Mouse (Mus musculus) CH12.LX (cell line): ENCODE data around the gene Serinc1. TPM values are rescaled to one million over a fixed set of nuclear protein-coding genes. Genes with fewer than 3 reads are reported as not detected.

ENCODE experiments used
- DNase-seq: peaks from one replicate; pipeline ENCODE4 v3.0.0-alpha.2; 2013; ENCODE audit errors: extremely low read depth
- H3K27ac ChIP-seq: 2 replicates; pipeline ENCODE4 v1.5.1; 2012; ENCODE audit warnings: low read depth, mild to moderate bottlenecking, control low read depth, moderate library complexity; ENCODE audit not compliant: insufficient read depth
- H3K27me3 ChIP-seq: replicated peaks from 2 replicates; pipeline ENCODE3; 2012; ENCODE audit warnings: inconsistent platforms
- H3K36me3 ChIP-seq, 2 experiments: replicated peaks in 1 of 2; 2 replicates each; pipeline versions ENCODE3 to v1.6.1; 2012; ENCODE audit warnings: inconsistent platforms in 1 of 2, low read length in 1 of 2, mild to moderate bottlenecking in 1 of 2, mixed read lengths in 1 of 2, moderate library complexity in 1 of 2; ENCODE audit not compliant: control insufficient read depth in 1 of 2, insufficient read depth in 1 of 2
- H3K4me1 ChIP-seq, 2 experiments: 2 replicates each; pipeline ENCODE4 v1.6.1; 2012; ENCODE audit warnings: inconsistent platforms in 1 of 2, moderate library complexity in 1 of 2; ENCODE audit not compliant: insufficient read depth in 2 of 2, control insufficient read depth in 1 of 2
- H3K4me2 ChIP-seq: 2 replicates; pipeline ENCODE4 v1.6.1; 2012; ENCODE audit warnings: low read depth, mild to moderate bottlenecking, control low read depth; ENCODE audit not compliant: poor library complexity, insufficient read depth, severe bottlenecking
- H3K4me3 ChIP-seq, 3 experiments: fragments of 150-350 bp in 1 of 3; sonication (generic) in 1 of 3; replicated peaks in 1 of 3; 2 replicates each; pipeline versions ENCODE3 to v1.5.1; 2011 to 2012; ENCODE audit warnings: low read depth in 2 of 3, low read length in 2 of 3, mild to moderate bottlenecking in 2 of 3, moderate library complexity in 2 of 3, control low read depth in 1 of 3, improper control_type of control experiment in 1 of 3, inconsistent platforms in 1 of 3, mixed read lengths in 1 of 3; ENCODE audit not compliant: poor library complexity in 1 of 3
- H3K79me2 ChIP-seq: replicated peaks from 2 replicates; pipeline ENCODE4 v1.6.1; 2012; ENCODE audit warnings: mild to moderate bottlenecking, moderate library complexity; ENCODE audit not compliant: control insufficient read depth, poor library complexity, insufficient read depth, severe bottlenecking; ENCODE audit errors: extremely low read depth
- H3K9ac ChIP-seq: 2 replicates; pipeline ENCODE4 v1.6.1; 2012; ENCODE audit warnings: low read depth, mild to moderate bottlenecking, control low read depth, moderate library complexity; ENCODE audit not compliant: insufficient read depth
- H3K9me3 ChIP-seq: replicated peaks from 2 replicates; pipeline ENCODE3; 2012; ENCODE audit warnings: low read length, inconsistent platforms, mixed read lengths
- BHLHE40 ChIP-seq: IDR thresholded peaks from 2 replicates; pipeline ENCODE4 v1.6.1; 2011; ENCODE audit warnings: mild to moderate bottlenecking, low read depth, low read length, improper control_type of control experiment
- CHD1 ChIP-seq: IDR thresholded peaks from 2 replicates; pipeline ENCODE4 v1.6.1; 2012; ENCODE audit warnings: low read depth, low read length, improper control_type of control experiment, inconsistent platforms
- CHD2 ChIP-seq: IDR thresholded peaks from 2 replicates; pipeline ENCODE4 v1.6.1; 2011; ENCODE audit warnings: low read length, improper control_type of control experiment
- E2F4 ChIP-seq: IDR thresholded peaks from 2 replicates; pipeline ENCODE4 v1.6.1; 2011; ENCODE audit warnings: low read depth, low read length, improper control_type of control experiment; ENCODE audit not compliant: insufficient replicate concordance
- EP300 ChIP-seq: IDR thresholded peaks from 2 replicates; pipeline ENCODE4 v1.6.1; 2011; ENCODE audit warnings: low read length, improper control_type of control experiment
- GABPA ChIP-seq: IDR thresholded peaks from 2 replicates; pipeline ENCODE4 v1.6.1; 2012; ENCODE audit warnings: low read depth, low read length, improper control_type of control experiment, inconsistent platforms; ENCODE audit not compliant: insufficient replicate concordance
- HCFC1 ChIP-seq: IDR thresholded peaks from 2 replicates; pipeline ENCODE4 v1.6.1; 2012; ENCODE audit warnings: low read depth, mild to moderate bottlenecking, inconsistent platforms, low read length, improper control_type of control experiment
- IRF4 ChIP-seq: IDR thresholded peaks from 2 replicates; pipeline ENCODE4 v1.6.1; 2014; ENCODE audit warnings: low read depth, mild to moderate bottlenecking, inconsistent platforms, low read length, improper control_type of control experiment
- JUN ChIP-seq: IDR thresholded peaks from 2 replicates; pipeline ENCODE4 v1.6.1; 2011; ENCODE audit warnings: low read depth, mild to moderate bottlenecking, low read length, improper control_type of control experiment, moderate library complexity; ENCODE audit not compliant: insufficient read depth
- JUND ChIP-seq: conservative IDR thresholded peaks from 2 replicates; pipeline ENCODE4 v1.6.1; 2011; ENCODE audit warnings: low read depth, low read length, improper control_type of control experiment
- MAFK ChIP-seq: IDR thresholded peaks from 2 replicates; pipeline ENCODE4 v1.6.1; 2011; ENCODE audit warnings: low read length, improper control_type of control experiment; ENCODE audit not compliant: insufficient replicate concordance
- MAZ ChIP-seq: IDR thresholded peaks from 2 replicates; pipeline ENCODE4 v1.6.1; 2012; ENCODE audit warnings: low read depth, mild to moderate bottlenecking, inconsistent platforms, low read length, improper control_type of control experiment, moderate library complexity
- MEF2A ChIP-seq: IDR thresholded peaks from 2 replicates; pipeline ENCODE4 v1.6.1; 2014; ENCODE audit warnings: low read depth, mild to moderate bottlenecking, inconsistent platforms, low read length, improper control_type of control experiment, borderline replicate concordance
- MYC ChIP-seq: IDR thresholded peaks from 2 replicates; pipeline ENCODE4 v1.6.1; 2011; ENCODE audit warnings: low read depth, mild to moderate bottlenecking, improper control_type of control experiment, low read length
- NRF1 ChIP-seq: IDR thresholded peaks from 2 replicates; pipeline ENCODE4 v1.6.1; 2014; ENCODE audit warnings: low read depth, mild to moderate bottlenecking, inconsistent platforms, low read length, improper control_type of control experiment, moderate library complexity
- POLR2A ChIP-seq: IDR thresholded peaks from 2 replicates; pipeline ENCODE4 v1.6.1; 2011; ENCODE audit warnings: low read depth, mild to moderate bottlenecking, improper control_type of control experiment, low read length
- POLR2AphosphoS2 ChIP-seq: IDR thresholded peaks from 2 replicates; pipeline ENCODE4 v1.6.1; 2011; ENCODE audit warnings: low read depth, low read length, improper control_type of control experiment
- TCF12 ChIP-seq: IDR thresholded peaks from 2 replicates; pipeline ENCODE4 v1.6.1; 2014; ENCODE audit warnings: low read depth, mild to moderate bottlenecking, inconsistent platforms, low read length, improper control_type of control experiment
- UBTF ChIP-seq: IDR thresholded peaks from 2 replicates; pipeline ENCODE4 v1.6.1; 2012; ENCODE audit warnings: low read depth, mild to moderate bottlenecking, inconsistent platforms, low read length, improper control_type of control experiment, moderate library complexity
- USF1 ChIP-seq: IDR thresholded peaks from 2 replicates; pipeline ENCODE4 v1.6.1; 2014; ENCODE audit warnings: low read depth, mild to moderate bottlenecking, inconsistent platforms, low read length, improper control_type of control experiment
- ZC3H11A ChIP-seq: IDR thresholded peaks from 2 replicates; pipeline ENCODE4 v1.6.1; 2012; ENCODE audit warnings: low read depth, mild to moderate bottlenecking, inconsistent platforms, low read length, improper control_type of control experiment
- ZKSCAN1 ChIP-seq: IDR thresholded peaks from 2 replicates; pipeline ENCODE4 v1.6.1; 2012; ENCODE audit warnings: low read depth, inconsistent platforms, low read length, improper control_type of control experiment, borderline replicate concordance
- ZNF384 ChIP-seq: IDR thresholded peaks from 2 replicates; pipeline ENCODE4 v1.6.1; 2012; ENCODE audit warnings: low read depth, low read length, improper control_type of control experiment, inconsistent platforms
- dilution Hi-C: fragments of 300-500 bp; cut with MboI; formaldehyde crosslinking; loops from 2 replicates; pipeline ENCODE4 v1.14.3; 2020; ENCODE audit warnings: low sequenced_read_pairs; ENCODE audit not compliant: extremely low pct_unique_long_range_greater_than_20kb, extremely low pct_ligation_motif_present
- in situ Hi-C: fragments of 300-500 bp; cut with MboI; formaldehyde crosslinking; loops from 3 replicates; pipeline ENCODE4 v1.14.3; 2019; ENCODE audit warnings: low sequenced_read_pairs, low pct_ligation_motif_present, low pct_unique_long_range_greater_than_20kb, mixed read lengths
- polyA plus RNA-seq: library from polyadenylated mRNA; unstranded; fragments of >175 nt; gene quantifications from 2 replicates; pipeline ENCODE4 v1.2.1, GENCODE M21; 2012; ENCODE audit warnings: low read depth; ENCODE audit not compliant: insufficient read length
- total RNA-seq, 2 experiments: library from RNA; depleted of rRNA; stranded (reverse); fragments of 300-350 nt in 1 of 2; fragments of >200 nt in 1 of 2; gene quantifications; 2 replicates each; pipeline ENCODE4 v1.2.3; 2012 to 2014

Gene Serinc1
- total and polyA plus RNA-seq, 3 experiments, result 40.8 to 74.7 (median 56.2) TPM

GRCm38 (mm10) chr10:57481717-57482116 lies 50.6 kb downstream of the Serinc1 start:
- H3K27me3 ChIP-seq, result no peaks in the 10 kb centered on the region
- no peak for TF ChIP-seq E2F4
- TF ChIP-seq NRF1, result no peak
- TF ChIP-seq TCF12, result no peak
- no peak for TF ChIP-seq IRF4
- no peak for TF ChIP-seq POLR2A
- TF ChIP-seq EP300, result no peak
- TF ChIP-seq MYC, result no peak
- no peak for TF ChIP-seq BHLHE40
- TF ChIP-seq MAFK, result no peak
- no peak for TF ChIP-seq UBTF
- no peak for TF ChIP-seq JUND
- TF ChIP-seq CHD1, result no peak
- TF ChIP-seq USF1, result no peak
- no peak for TF ChIP-seq ZC3H11A
- TF ChIP-seq POLR2AphosphoS2, result no peak
- no peak for TF ChIP-seq MAZ
- no peak for TF ChIP-seq JUN
- TF ChIP-seq CHD2, result no peak
- TF ChIP-seq ZNF384, result no peak
- TF ChIP-seq ZKSCAN1, result no peak
- in situ Hi-C loops (no loop called here), dilution Hi-C loops (no loop called here)
- H3K9ac ChIP-seq, result no peak overlapping the region
- H3K79me2 ChIP-seq, result no peaks in the 10 kb centered on the region
- no peak overlapping the region for H3K4me3 ChIP-seq
- 0 out of 4 replicates have a peak, but pooled peaks cover 0 to 3% of the 10 kb centered on the region in 2 experiments for H3K4me1 ChIP-seq
- H3K4me2 ChIP-seq, result no peak overlapping the region
- no peak overlapping the region for H3K27ac ChIP-seq
- no peaks in the 10 kb centered on the region for H3K9me3 ChIP-seq
- no peak for DNase-seq
- no peaks in the 10 kb centered on the region for H3K36me3 ChIP-seq

DNA sequence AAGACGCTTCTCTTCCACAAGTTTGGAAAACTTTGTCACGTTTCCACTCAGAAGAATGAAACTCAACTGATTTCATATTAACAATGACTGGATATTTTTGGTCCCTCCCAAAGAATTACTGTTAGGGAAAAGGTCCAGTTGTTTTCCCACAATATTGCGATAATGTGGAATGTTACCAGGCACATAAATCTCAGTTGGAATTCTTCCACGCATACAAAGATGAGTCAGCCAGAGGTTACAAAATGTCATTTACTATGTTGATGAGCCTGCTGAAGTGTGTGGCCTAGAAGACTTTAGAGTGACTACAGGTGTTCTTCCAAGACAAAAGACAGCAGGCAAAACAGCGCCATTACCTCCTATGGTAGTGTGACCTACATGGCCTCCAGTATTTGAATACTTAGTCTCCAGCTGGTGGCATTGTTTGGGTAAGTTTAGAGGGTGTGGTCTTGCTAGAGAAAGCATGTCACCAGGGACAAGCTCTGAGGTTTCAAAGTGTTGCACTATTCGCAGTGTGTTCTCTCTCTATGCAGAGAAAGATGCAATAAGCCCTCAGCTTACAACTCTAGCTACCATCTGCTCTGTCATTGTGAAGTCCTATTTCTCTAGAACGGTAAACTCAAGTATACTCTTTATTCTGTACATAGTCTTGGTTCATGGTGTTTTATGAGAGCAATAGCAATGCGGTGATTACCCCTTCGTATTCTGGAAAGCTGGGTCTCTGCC lies 55.0 kb downstream of the Serinc1 start:
- H3K9ac ChIP-seq, result no peak overlapping the region
- dilution Hi-C loops, result no loop called here
- in situ Hi-C loops, result no loop called here
- no peaks in the 10 kb centered on the region for H3K9me3 ChIP-seq
- H3K4me3 ChIP-seq, result no peak overlapping the region
- no peak overlapping the region for H3K4me2 ChIP-seq
- H3K4me1 ChIP-seq, result no peaks in the 10 kb centered on the region
- no peaks in the 10 kb centered on the region for H3K27me3 ChIP-seq
- H3K79me2 ChIP-seq, result no peaks in the 10 kb centered on the region
- H3K27ac ChIP-seq, result no peak overlapping the region
- DNase-seq, result no peak
- no peak for TF ChIP-seq MEF2A
- TF ChIP-seq ZC3H11A, result no peak
- no peak for TF ChIP-seq POLR2AphosphoS2
- no peak for TF ChIP-seq HCFC1
- TF ChIP-seq GABPA, result no peak
- no peak for TF ChIP-seq MAFK
- TF ChIP-seq JUND, result no peak
- no peak for TF ChIP-seq CHD2
- H3K36me3 ChIP-seq, result no peaks in the 10 kb centered on the region
